In the genomic region with DNA sequence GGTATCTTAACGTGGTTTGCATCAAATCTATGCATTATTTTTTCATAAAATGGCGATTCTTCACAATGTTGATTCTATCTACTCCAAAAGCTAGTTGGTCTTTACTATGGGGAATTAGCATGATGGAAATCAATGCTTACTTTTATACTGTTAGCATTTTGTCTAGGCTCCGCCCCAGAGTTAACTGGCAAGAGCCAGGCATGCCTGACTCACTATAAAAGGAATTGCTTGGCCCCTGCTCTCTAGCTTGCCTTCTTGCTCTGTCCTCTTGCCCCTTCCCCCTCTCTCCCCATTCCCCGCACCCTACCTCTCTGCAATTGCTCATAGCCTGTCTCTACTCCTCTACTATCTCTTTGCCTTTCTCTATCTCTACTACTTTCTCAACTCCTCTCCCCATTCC, we compare ENCODE assay signal across 17 mouse cellular contexts. TPM values are rescaled to one million over a fixed set of nuclear protein-coding genes. Genes with fewer than 3 reads are reported as not detected.
"Had no signal": no experiment of that assay in that cellular context is flagged by ENCODE, and none has a peak within 500 bp of the region (broad histone marks: within the 10 kb centered on the region; RNA-seq: fewer than 3 reads in every experiment).

No protein-coding gene starts in this region.

- H3K9me3 ChIP-seq: lung, embryonic 15.5 days; megakaryocyte, embryonic 14.5 days; midbrain, embryonic 13.5 days; midbrain, embryonic 15.5 days; neural tube, embryonic 12.5 days; stomach, embryonic 15.5 days had no signal

- H3K27ac ChIP-seq: lung, embryonic 15.5 days; macrophage; midbrain, embryonic 13.5 days; midbrain, embryonic 15.5 days; neural tube, embryonic 12.5 days; stomach, embryonic 15.5 days; stomach, postnatal 0 days had no signal

- H3K36me3 ChIP-seq: lung, embryonic 15.5 days; midbrain, embryonic 15.5 days; stomach, embryonic 15.5 days had no signal

- H3K4me3 ChIP-seq: lung, embryonic 15.5 days; megakaryocyte, embryonic 14.5 days; midbrain, embryonic 13.5 days; midbrain, embryonic 15.5 days; neural tube, embryonic 12.5 days; stomach, embryonic 15.5 days had no signal

- H3K27me3 ChIP-seq: lung, embryonic 15.5 days; megakaryocyte, embryonic 14.5 days; midbrain, embryonic 15.5 days; neural tube, embryonic 12.5 days; stomach, embryonic 15.5 days had no signal

- DNase-seq: lung, adult 2 months; lung, postnatal 14 days; lung, postnatal 36 days; right cerebral cortex, postnatal 14 days; thymus, adult 2 months; thymus, postnatal 25 days; thymus, postnatal 4 days had no signal

RNA-seq across cellular contexts. Expression of a gene that starts 17.9 kb away (rescaled TPM):
- polyA plus RNA-seq: lung, postnatal 0 days; midbrain, embryonic 11.5 days; midbrain, embryonic 13.5 days; midbrain, embryonic 15.5 days; neural tube, embryonic 12.5 days; stomach, postnatal 0 days had no signal
